Mouse (Mus musculus): ENCODE data around the gene Fto.

Gene Fto

DNA sequence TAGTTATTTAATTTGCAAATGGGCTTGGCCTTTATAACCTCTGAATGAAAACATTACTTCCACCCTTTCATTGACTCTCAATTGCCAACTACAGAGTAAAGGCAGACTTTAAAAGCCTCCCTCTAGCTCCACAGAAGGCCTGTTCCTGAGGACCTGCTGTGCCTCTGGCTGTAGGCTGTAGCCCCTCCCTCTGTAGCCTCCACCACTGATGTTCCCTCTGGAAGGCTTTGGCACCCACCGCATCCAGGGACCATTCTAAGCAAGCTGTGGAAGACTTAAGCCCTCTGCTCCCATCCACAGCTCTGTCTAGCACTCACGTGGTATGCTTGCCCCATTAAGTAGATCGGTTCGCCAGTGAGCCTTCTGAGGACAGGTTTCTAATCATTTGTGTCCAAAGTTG, 258.7 kb downstream of the Fto start:
- DNase-seq, result no peak

DNA sequence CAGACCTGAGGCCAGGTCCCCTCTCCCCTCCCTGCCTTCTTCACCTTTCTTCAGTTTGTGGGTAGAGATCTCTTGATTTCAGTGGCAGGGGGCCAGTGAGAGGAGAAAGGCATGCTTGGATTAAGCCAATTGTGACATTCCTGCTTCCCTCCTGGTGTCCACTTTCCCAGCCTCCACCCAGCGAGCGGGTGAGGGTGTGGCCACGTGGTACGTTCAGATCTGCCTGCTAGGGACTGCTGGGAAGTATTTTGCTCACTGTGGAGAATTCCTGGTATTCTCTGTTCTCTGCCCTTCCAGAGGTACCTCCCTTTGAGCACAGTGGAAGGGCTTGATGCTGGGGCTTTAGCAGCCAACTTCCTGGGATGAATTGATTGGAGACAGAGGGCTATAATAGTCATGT, 259.3 kb downstream of the Fto start:
- DNase-seq, result peak; percentile 63

DNA sequence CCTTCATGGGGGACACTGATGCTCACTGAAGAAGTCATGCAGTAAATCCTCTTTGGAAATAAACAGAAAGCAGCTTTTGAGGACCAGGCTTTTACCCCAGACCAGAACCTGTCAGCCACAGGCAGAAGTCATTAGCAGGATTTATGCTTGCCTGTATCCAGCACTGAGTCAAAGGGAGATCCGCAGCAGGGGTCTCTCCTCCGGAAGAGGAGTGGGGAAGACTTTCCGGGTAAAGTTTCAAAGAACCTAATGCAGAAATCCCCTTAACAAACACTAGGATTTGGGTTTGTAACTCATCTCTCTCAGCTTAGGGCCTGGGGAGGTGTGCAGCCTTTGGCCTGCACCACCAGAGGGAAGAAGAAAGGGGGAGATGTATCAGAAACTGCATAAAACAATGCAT, 262.3 kb downstream of the Fto start:
- DNase-seq, result no peak

DNA sequence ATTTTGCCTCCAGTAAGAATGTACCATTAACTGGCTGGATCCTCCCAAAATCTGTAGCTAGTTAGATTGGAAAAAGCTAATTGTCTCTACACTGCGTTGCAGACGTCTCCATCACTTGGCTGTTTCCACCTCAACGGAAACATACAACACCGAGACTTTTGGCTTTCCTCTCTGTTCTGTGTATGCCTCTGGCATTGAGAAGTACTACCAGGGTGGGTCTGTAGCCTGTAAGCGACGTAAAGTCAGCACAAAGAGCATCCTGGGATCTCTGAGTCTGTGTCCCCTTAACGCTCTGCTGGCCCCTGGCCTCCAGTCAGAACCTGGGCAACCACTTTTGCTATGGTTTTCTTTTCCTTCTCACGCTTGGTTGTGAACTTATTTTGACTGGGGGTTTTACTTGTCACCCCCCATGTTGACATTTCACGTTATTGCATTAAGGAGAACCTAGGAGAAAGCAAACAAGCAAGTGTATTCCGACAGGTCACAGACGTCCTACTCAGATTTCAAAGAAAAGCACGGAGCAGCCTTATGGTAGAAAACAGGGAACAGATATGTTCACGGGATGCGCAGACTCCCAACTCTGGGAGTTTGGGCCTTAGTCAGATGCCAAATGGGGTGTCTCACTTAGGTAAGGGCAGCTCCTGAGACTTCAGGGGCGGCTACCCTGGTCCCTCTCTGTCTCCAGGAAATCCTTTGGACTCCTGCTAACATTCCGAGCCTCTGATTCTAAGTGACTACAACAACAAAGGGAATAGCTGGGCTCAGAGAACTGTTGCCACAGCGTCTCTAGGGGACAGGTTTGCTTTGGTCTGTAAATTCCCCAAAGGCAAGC, 263.0 kb downstream of the Fto start:
- no peak for DNase-seq

- DNase-seq, result no peak
These were observed 263.6 kb downstream of the Fto start for GRCm38 (mm10) chr8:91576918-91577241.

- no peak for DNase-seq
These were observed 264.3 kb downstream of the Fto start for GRCm38 (mm10) chr8:91577605-91578004.

DNA sequence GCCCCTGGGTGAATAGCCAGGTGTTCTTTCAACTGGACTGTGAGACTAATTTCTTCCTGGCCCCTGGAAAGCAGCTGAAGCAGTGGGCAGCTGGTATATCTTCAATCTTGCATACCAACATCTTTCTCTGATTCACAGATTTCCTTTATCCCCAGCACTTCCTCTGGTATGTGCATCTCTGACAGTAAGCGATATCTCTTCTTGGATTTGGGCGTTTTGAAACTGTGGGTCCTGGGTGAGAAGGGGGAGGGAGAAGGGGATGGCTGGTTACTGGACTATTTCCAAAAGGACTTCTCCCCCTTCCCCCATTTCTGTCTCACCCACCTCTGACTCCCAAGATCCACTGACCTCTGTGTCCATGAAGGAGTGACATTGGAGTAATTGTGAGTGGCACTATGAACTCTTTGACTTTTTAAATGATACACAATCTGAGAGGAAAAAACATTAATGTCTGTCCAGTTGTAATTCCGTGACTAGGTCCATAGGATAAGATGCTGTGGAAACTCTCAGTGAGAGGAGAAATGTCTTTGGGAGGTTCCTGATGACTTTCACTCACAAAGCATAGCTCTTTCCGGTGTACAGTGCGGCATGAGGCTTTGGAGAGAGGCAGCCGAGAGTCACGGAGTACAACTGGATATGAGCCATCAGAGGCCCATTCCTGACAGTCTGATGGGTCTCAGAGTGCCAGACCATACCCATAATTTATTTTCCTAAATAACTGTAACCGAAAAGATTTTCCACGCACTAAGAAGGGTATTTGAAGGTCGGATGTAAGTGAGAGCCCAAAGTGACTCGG, 271.5 kb downstream of the Fto start:
- no peak for DNase-seq

DNA sequence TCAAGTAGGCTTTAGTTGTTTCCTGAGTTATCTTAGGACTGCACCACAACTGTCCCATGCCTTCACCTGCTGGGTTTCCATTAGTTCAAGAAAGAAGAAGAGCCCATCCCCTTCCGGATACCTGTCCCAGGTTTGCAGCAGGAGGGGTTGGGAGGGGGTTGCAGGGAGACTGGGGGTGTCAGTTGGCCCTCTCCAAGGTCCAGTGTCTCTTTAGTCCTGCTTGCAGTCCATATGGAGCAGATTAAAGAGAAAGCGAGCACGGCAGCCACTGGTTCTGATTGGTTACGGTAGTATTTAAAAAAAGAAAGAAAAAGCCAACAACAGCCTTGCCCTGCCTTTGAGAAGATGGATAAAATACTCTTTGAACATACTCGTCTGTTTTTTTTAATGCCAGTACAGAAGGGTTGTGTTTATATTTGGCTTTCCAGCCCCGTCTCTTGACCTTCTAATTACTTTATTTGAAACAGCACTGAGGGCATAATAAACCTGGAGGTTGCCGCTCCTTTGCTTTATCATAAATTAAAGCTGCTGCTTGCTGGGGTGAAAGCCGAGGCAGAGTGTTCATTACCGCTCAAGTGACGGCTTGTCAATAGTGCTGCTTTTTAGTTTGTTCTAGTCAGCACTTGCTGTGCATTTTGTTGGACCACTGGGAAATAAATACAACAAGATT, 279.2 kb downstream of the Fto start:
- no peak for DNase-seq

- no peak for DNase-seq
These were observed 280.0 kb downstream of the Fto start for GRCm38 (mm10) chr8:91593202-91593781.

GRCm38 (mm10) chr8:91599349-91599837, 286.1 kb downstream of the Fto start:
- DNase-seq, result no peak

GRCm38 (mm10) chr8:91603751-91604150, 290.4 kb downstream of the Fto start:
- DNase-seq, result no peak

DNA sequence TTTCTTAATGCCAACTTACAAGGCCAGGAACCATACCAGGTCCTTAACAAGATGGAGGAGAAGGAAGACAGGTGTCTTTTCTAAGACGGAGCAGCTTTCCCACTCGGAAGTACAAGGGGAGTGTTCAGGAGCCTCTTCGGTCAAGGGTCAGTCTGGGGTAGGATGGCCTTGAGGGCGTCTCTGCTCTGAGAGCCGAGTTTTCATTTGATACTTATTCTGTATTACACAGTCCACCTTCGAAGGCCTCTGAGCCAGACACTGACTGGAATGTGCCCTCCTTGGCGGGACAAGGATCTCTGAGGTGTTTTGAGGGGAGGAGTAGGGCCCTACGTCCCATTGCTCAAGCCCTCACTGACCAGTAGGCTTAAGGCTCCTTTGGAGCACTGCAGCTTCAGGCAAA, 292.6 kb downstream of the Fto start:
- DNase-seq, result peak; percentile 49

GRCm38 (mm10) chr8:91607091-91607490, 293.8 kb downstream of the Fto start:
- no peak for DNase-seq

- DNase-seq, result no peak
These were observed 297.9 kb downstream of the Fto start for GRCm38 (mm10) chr8:91611191-91611590.

GRCm38 (mm10) chr8:91611723-91612362, 298.5 kb downstream of the Fto start:
- no peak for DNase-seq

DNA sequence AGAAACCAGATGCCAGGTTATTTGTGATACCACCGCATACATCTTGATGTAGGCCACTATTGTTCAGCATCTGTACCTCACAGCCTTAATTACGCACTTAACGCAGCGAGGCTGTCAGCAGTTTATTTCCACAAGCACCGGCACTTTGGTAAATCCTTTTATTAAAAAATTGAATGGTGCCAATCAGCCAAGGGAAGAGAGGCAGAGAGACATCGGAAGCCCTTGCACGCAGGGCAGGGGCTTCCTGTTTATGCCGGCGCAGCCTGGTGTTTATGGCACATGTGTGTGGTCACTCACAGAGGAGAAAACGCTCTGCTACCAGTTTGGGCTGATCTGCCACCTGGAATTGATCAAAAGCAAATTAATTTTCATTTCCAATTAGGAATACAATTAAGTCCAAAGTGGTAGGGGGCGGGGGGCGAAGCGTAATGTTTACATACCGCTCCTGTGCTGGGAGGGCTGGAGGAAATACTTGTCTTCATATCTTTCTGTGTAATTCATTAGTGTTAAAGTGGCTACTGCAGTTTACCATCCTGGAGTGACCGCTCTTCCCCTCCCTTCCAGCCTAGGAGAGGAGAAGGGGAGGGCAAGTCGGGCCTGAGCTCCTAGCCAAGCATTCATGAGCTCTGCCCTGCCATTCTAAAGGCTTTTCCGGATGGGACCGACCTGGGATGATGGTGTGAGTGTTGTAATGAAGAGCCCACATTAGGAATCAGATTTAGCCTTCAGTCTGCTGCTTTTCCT, 299.2 kb downstream of the Fto start:
- DNase-seq, result no peak

DNA sequence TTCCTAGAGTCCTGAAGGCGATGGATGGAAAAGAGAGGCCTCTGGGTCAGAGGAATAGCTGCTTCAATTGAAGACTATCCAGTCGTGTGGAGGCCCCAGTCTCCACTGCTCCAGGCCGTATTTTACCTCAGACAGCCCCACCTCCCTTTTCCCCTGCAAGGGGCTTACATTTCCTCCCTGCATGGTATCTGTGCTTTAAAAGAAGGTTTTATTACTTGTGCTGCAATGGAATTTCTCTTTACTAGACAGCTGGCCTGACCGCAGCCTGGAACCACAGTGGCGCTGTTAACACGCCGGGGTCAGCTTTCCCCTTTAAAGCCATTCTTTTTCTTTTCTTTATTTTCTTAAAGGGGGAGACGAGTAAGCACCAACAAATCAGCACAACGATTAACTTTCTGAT, 300.3 kb downstream of the Fto start:
- no peak for DNase-seq

GRCm38 (mm10) chr8:91615196-91615595, 301.9 kb downstream of the Fto start:
- no peak for DNase-seq

GRCm38 (mm10) chr8:91615781-91616683, 302.7 kb downstream of the Fto start:
- no peak for DNase-seq

GRCm38 (mm10) chr8:91617772-91618171, 304.4 kb downstream of the Fto start:
- no peak for DNase-seq

- no peak for DNase-seq
These were observed 309.4 kb downstream of the Fto start for GRCm38 (mm10) chr8:91622757-91623156.

All from kidney, adult 11 months (tissue).